In genomic region chr13:62624277-62624665, GRCm38 (mm10) we compare ENCODE assay signal across 7 mouse cellular contexts. TPM values are rescaled to one million over a fixed set of nuclear protein-coding genes. Genes with fewer than 3 reads are reported as not detected.
DNase-seq lines count a peak whose midpoint lies in the region; ATAC-seq and TF ChIP-seq lines count a peak whose summit lies in the region.
"Not testable (repeated sequence)": the region's sequence is repeated elsewhere in the genome, so short reads cannot be mapped to it uniquely, and the experiment has no call there.

No protein-coding gene starts in this region.

- H3K4me1 ChIP-seq in bone marrow, adult 2 months (ENCODE audit: control insufficient read depth, insufficient read depth, low read length); embryonic facial prominence, embryonic 13.5 days; heart, embryonic 10.5 days; hindbrain, postnatal 0 days (ENCODE audit: insufficient read depth, low read length); limb, embryonic 12.5 days (replicated peaks); megakaryocyte, embryonic 14.5 days; neural tube, embryonic 13.5 days (replicated peaks): not testable (repeated sequence)

- peak; percentile 72 for DNase-seq in heart, embryonic 10.5 days (ENCODE audit: low spot score)
- DNase-seq in hindbrain, postnatal 0 days (ENCODE audit: low spot score) = peak; percentile 7

- 5% methylated on average over 7 of the region's 7 CpGs for WGBS in bone marrow, adult 2 months
- WGBS in embryonic facial prominence, embryonic 13.5 days = 6% methylated on average over 7 of the region's 7 CpGs
- WGBS in heart, embryonic 10.5 days = 9% methylated on average over 7 of the region's 7 CpGs
- 5% methylated on average over 7 of the region's 7 CpGs for whole genome bisulfite sequencing in hindbrain, postnatal 0 days
- 6% methylated on average over 7 of the region's 7 CpGs for WGBS in limb, embryonic 12.5 days
- 5% methylated on average over 7 of the region's 7 CpGs for WGBS in neural tube, embryonic 13.5 days

- not testable (repeated sequence) for TF ChIP-seq POLR2A in bone marrow, adult 2 months (IDR thresholded peaks at IDR 0.05; ENCODE audit: borderline replicate concordance, control insufficient read depth, low read depth, low read length)

- H3K4me2 ChIP-seq in embryonic facial prominence, embryonic 13.5 days = peak overlapping the region; percentile 59
- peak overlapping the region; percentile 55 for H3K4me2 ChIP-seq in hindbrain, postnatal 0 days (ENCODE audit: low read depth, low read length)
- H3K4me2 ChIP-seq in limb, embryonic 12.5 days = peak overlapping the region; percentile 54
- H3K4me2 ChIP-seq in neural tube, embryonic 13.5 days = peak overlapping the region; percentile 58

- not testable (repeated sequence) for H3K27ac ChIP-seq in bone marrow, adult 2 months (ENCODE audit: control insufficient read depth, insufficient read depth, low read depth, low read length, poor library complexity); embryonic facial prominence, embryonic 13.5 days; heart, embryonic 10.5 days; hindbrain, postnatal 0 days; limb, embryonic 12.5 days; neural tube, embryonic 13.5 days (replicated peaks)

- not testable (repeated sequence) for H3K9me3 ChIP-seq in embryonic facial prominence, embryonic 13.5 days; heart, embryonic 10.5 days; hindbrain, postnatal 0 days (ENCODE audit: low read length); limb, embryonic 12.5 days; megakaryocyte, embryonic 14.5 days; neural tube, embryonic 13.5 days

- not testable (repeated sequence) for H3K36me3 ChIP-seq in embryonic facial prominence, embryonic 13.5 days; heart, embryonic 10.5 days; hindbrain, postnatal 0 days (ENCODE audit: insufficient read depth, low read length); limb, embryonic 12.5 days; megakaryocyte, embryonic 14.5 days (replicated peaks; ENCODE audit: low read length); neural tube, embryonic 13.5 days

- peak overlapping the region; percentile 73; the same call in 1 of the 2 replicates for H3K9ac ChIP-seq in embryonic facial prominence, embryonic 13.5 days
- H3K9ac ChIP-seq in hindbrain, postnatal 0 days (replicated peaks; ENCODE audit: low read length) = peak overlapping the region; percentile 37; the same call in 1 of the 2 replicates
- not testable (repeated sequence) for H3K9ac ChIP-seq in limb, embryonic 12.5 days (replicated peaks)
- peak overlapping the region; percentile 66 for H3K9ac ChIP-seq in neural tube, embryonic 13.5 days

- peak overlapping the region; percentile 78 for H3K4me3 ChIP-seq in bone marrow, adult 2 months (replicated peaks; ENCODE audit: control insufficient read depth, low read depth, low read length)
- peak overlapping the region; percentile 52 for H3K4me3 ChIP-seq in embryonic facial prominence, embryonic 13.5 days
- H3K4me3 ChIP-seq in heart, embryonic 10.5 days = peak overlapping the region; percentile 62
- peak overlapping the region; percentile 42 for H3K4me3 ChIP-seq in hindbrain, postnatal 0 days (ENCODE audit: low read length)
- H3K4me3 ChIP-seq in limb, embryonic 12.5 days (replicated peaks) = peak overlapping the region; percentile 51
- H3K4me3 ChIP-seq in megakaryocyte, embryonic 14.5 days (replicated peaks) = peak overlapping the region; percentile 89
- peak overlapping the region; percentile 51 for H3K4me3 ChIP-seq in neural tube, embryonic 13.5 days

- not testable (repeated sequence) for H3K27me3 ChIP-seq in embryonic facial prominence, embryonic 13.5 days; heart, embryonic 10.5 days (ENCODE audit: insufficient read depth, poor library complexity, severe bottlenecking); hindbrain, postnatal 0 days (ENCODE audit: insufficient read depth, low read length); limb, embryonic 12.5 days; megakaryocyte, embryonic 14.5 days (replicated peaks); neural tube, embryonic 13.5 days

- not testable (repeated sequence) for ATAC-seq in embryonic facial prominence, embryonic 13.5 days (ENCODE audit: insufficient number of reproducible peaks, insufficient read depth, low FRiP score, low TSS enrichment, low read depth)
- ATAC-seq in hindbrain, postnatal 0 days = peak; percentile 88
- ATAC-seq in limb, embryonic 12.5 days (ENCODE audit: insufficient number of reproducible peaks, insufficient read depth, low FRiP score, low TSS enrichment, low read depth) = peak; percentile 87; the same call in 1 of the 2 replicates
- ATAC-seq in neural tube, embryonic 13.5 days (ENCODE audit: low read depth) = peak; percentile 93

- TF ChIP-seq CTCF in bone marrow, adult 2 months (IDR thresholded peaks at IDR 0.05; ENCODE audit: control insufficient read depth, insufficient read depth, low read length); hindbrain, postnatal 0 days (IDR thresholded peaks at IDR 0.05; ENCODE audit: low read depth): not testable (repeated sequence)

RNA-seq across cellular contexts. Expression of gene 6720489N17Rik, which starts 0.3 kb away (rescaled TPM):
- polyA plus RNA-seq in bone marrow, adult 2 months (2011; ENCODE audit: insufficient read depth, insufficient read length, low replicate concordance, missing spikeins) = 2.6 and 4.9 TPM in 2 replicates
- polyA plus RNA-seq in embryonic facial prominence, embryonic 13.5 days (2015; fragmentation: Nextera tagmentation; extraction: Ambion mirVana) = 13.7 and 14.8 TPM in 2 replicates
- polyA plus RNA-seq in heart, embryonic 10.5 days (2016; fragmentation: Nextera tagmentation; extraction: Ambion mirVana) = 10.5 and 11.4 TPM in 2 replicates
- 1.3 and 4.3 TPM in 2 replicates for total RNA-seq in hindbrain, postnatal 0 days (2014; rRNA removed)
- 4.6 and 5.5 TPM in 2 replicates for polyA plus RNA-seq in hindbrain, postnatal 0 days (2015; fragmentation: Nextera tagmentation; extraction: Ambion mirVana)
- 15.0 and 16.8 TPM in 2 replicates for polyA plus RNA-seq in limb, embryonic 12.5 days (2016; fragmentation: Nextera tagmentation; extraction: Ambion mirVana)
- polyA plus RNA-seq in megakaryocyte, embryonic 14.5 days (2012; ENCODE audit: insufficient read depth, low replicate concordance) = not detected in 2 replicates
- polyA plus RNA-seq in neural tube, embryonic 13.5 days (2015; fragmentation: Nextera tagmentation; extraction: Ambion mirVana) = 9.4 and 11.3 TPM in 2 replicates

RNA-seq across cellular contexts. Expression of gene Zfp934, which starts 53.3 kb away (rescaled TPM):
- 8.7 and 13.3 TPM in 2 replicates for polyA plus RNA-seq in bone marrow, adult 2 months (2011; ENCODE audit: insufficient read depth, insufficient read length, low replicate concordance, missing spikeins)
- 23.5 and 25.4 TPM in 2 replicates for polyA plus RNA-seq in embryonic facial prominence, embryonic 13.5 days (2015; fragmentation: Nextera tagmentation; extraction: Ambion mirVana)
- polyA plus RNA-seq in heart, embryonic 10.5 days (2016; fragmentation: Nextera tagmentation; extraction: Ambion mirVana) = 15.4 and 17.9 TPM in 2 replicates
- 2.9 and 3.2 TPM in 2 replicates for total RNA-seq in hindbrain, postnatal 0 days (2014; rRNA removed)
- 7.7 and 8.5 TPM in 2 replicates for polyA plus RNA-seq in hindbrain, postnatal 0 days (2015; fragmentation: Nextera tagmentation; extraction: Ambion mirVana)
- 28.6 and 29.8 TPM in 2 replicates for polyA plus RNA-seq in limb, embryonic 12.5 days (2016; fragmentation: Nextera tagmentation; extraction: Ambion mirVana)
- polyA plus RNA-seq in megakaryocyte, embryonic 14.5 days (2012; ENCODE audit: insufficient read depth, low replicate concordance) = not detected in 2 replicates
- polyA plus RNA-seq in neural tube, embryonic 13.5 days (2015; fragmentation: Nextera tagmentation; extraction: Ambion mirVana) = 15.1 and 15.3 TPM in 2 replicates
